Mouse (Mus musculus): Measurements from ENCODE around the gene Map3k1. TPM values are rescaled to one million over a fixed set of nuclear protein-coding genes. Genes with fewer than 3 reads are reported as not detected.

The Map3k1 gene
- total RNA-seq (2021): 10 to 100 TPM in 1 of 2 experiments, 1 to 10 TPM in 1; 8.3 to 13.1 TPM

- intact Hi-C loops (cut with DNase I): loop anchor here (5.0 kb wide), 2 partner anchors 168 to 293 kb away; no protein-coding TSS in a partner anchor
Measured at GRCm38 (mm10) chr13:111808637-111809465, at the start of gene Map3k1. Gene Map3k1, minus strand, starts transcription at chr13:111808993.

GRCm38 (mm10) chr13:111856786-111857455 is 48.1 kb upstream of the Map3k1 start:
- intact Hi-C loops (cut with DNase I): no loop called here

More at GRCm38 (mm10) chr13:111808637-111809465, at the start of gene Map3k1:
- peak; percentile 71 to 83 for DNase-seq (ENCODE audit: low spot score in 2 of 2)

GRCm38 (mm10) chr13:111856232-111856631 is 47.4 kb upstream of the Map3k1 start:
- intact Hi-C loops (cut with DNase I): no loop called here
- no peak for DNase-seq (ENCODE audit: low spot score in 2 of 2)

More at GRCm38 (mm10) chr13:111856786-111857455, 48.1 kb upstream of the Map3k1 start:
- DNase-seq (ENCODE audit: low spot score in 2 of 2): no peak

GRCm38 (mm10) chr13:111852451-111853224 is 43.8 kb upstream of the Map3k1 start:
- no peak for DNase-seq (ENCODE audit: low spot score in 2 of 2)
- intact Hi-C loops (cut with DNase I): no loop called here

GRCm38 (mm10) chr13:111850046-111850837 is 41.4 kb upstream of the Map3k1 start:
- intact Hi-C loops (cut with DNase I): no loop called here
- no peak for DNase-seq (ENCODE audit: low spot score in 2 of 2)

GRCm38 (mm10) chr13:111845471-111845870 is 36.7 kb upstream of the Map3k1 start:
- no peak for DNase-seq (ENCODE audit: low spot score in 2 of 2)
- intact Hi-C loops (cut with DNase I): no loop called here

- intact Hi-C loops (cut with DNase I): no loop called here
- no peak for DNase-seq (ENCODE audit: low spot score in 2 of 2)
Measured at GRCm38 (mm10) chr13:111844313-111844712, 35.5 kb upstream of the Map3k1 start.

- no peak for DNase-seq (ENCODE audit: low spot score in 2 of 2)
- intact Hi-C loops (cut with DNase I): no loop called here
Measured at GRCm38 (mm10) chr13:111835787-111836186, 27.0 kb upstream of the Map3k1 start.

GRCm38 (mm10) chr13:111834613-111835012 is 25.8 kb upstream of the Map3k1 start:
- no peak for DNase-seq (ENCODE audit: low spot score in 2 of 2)
- intact Hi-C loops (cut with DNase I): no loop called here

GRCm38 (mm10) chr13:111829473-111829872 is 20.7 kb upstream of the Map3k1 start:
- intact Hi-C loops (cut with DNase I): no loop called here
- DNase-seq (ENCODE audit: low spot score in 2 of 2): no peak

- no peak for DNase-seq (ENCODE audit: low spot score in 2 of 2)
- intact Hi-C loops (cut with DNase I): no loop called here
Measured at GRCm38 (mm10) chr13:111827481-111827880, 18.7 kb upstream of the Map3k1 start.

GRCm38 (mm10) chr13:111824178-111824577 is 15.4 kb upstream of the Map3k1 start:
- DNase-seq (ENCODE audit: low spot score in 2 of 2): no peak
- intact Hi-C loops (cut with DNase I): no loop called here

GRCm38 (mm10) chr13:111821727-111822375 is 13.1 kb upstream of the Map3k1 start:
- no peak for DNase-seq (ENCODE audit: low spot score in 2 of 2)
- intact Hi-C loops (cut with DNase I): no loop called here

- DNase-seq (ENCODE audit: low spot score in 2 of 2): no peak
- intact Hi-C loops (cut with DNase I): no loop called here
Measured at GRCm38 (mm10) chr13:111819618-111820385, 11.0 kb upstream of the Map3k1 start.

GRCm38 (mm10) chr13:111819106-111819505 is 10.3 kb upstream of the Map3k1 start:
- DNase-seq (ENCODE audit: low spot score in 2 of 2): no peak
- intact Hi-C loops (cut with DNase I): no loop called here

- intact Hi-C loops (cut with DNase I): no loop called here
- no peak for DNase-seq (ENCODE audit: low spot score in 2 of 2)
Measured at GRCm38 (mm10) chr13:111818216-111818903, 9.6 kb upstream of the Map3k1 start.

GRCm38 (mm10) chr13:111817773-111818172 is 9.0 kb upstream of the Map3k1 start:
- intact Hi-C loops (cut with DNase I): no loop called here
- no peak for DNase-seq (ENCODE audit: low spot score in 2 of 2)

All from left cerebral cortex, postnatal 36 days (tissue).